Mouse (Mus musculus) MEL (cell line): ENCODE data around the gene Mylpf.

Experiments
- EP300 ChIP-seq, 2 experiments: IDR thresholded peaks; 2 replicates each; pipeline ENCODE4 v1.6.1; 2011; ENCODE audit warnings: improper control_type of control experiment in 2 of 2, low read length in 2 of 2, low read depth in 1 of 2, mild to moderate bottlenecking in 1 of 2
- USF1 ChIP-seq: IDR thresholded peaks from 2 replicates; pipeline ENCODE4 v1.6.1; 2014; ENCODE audit warnings: low read depth, mild to moderate bottlenecking, inconsistent platforms, low read length, improper control_type of control experiment, moderate library complexity
- USF2 ChIP-seq, 2 experiments: IDR thresholded peaks; 2 replicates each; pipeline ENCODE4 v1.6.1; 2011 to 2012; ENCODE audit warnings: improper control_type of control experiment in 2 of 2, low read length in 2 of 2, borderline replicate concordance in 1 of 2, inconsistent platforms in 1 of 2, low read depth in 1 of 2, mild to moderate bottlenecking in 1 of 2; ENCODE audit not compliant: insufficient read depth in 1 of 2

- TF ChIP-seq EP300 (IDR thresholded peaks at IDR 0.05; ENCODE audit: low read depth in 1 of 2, low read length in 2 of 2) = no peak
- no peak for TF ChIP-seq USF1
- no peak for TF ChIP-seq USF2 (IDR thresholded peaks at IDR 0.05; ENCODE audit: borderline replicate concordance in 1 of 2, insufficient read depth in 1 of 2, low read depth in 1 of 2, low read length in 2 of 2)
Observed at GRCm38 (mm10) chr7:127217475-127217874, 8.8 kb downstream of the Mylpf start.
